Mouse (Mus musculus): ENCODE data around the gene Ccdc174.

- TF ChIP-seq CTCF (IDR thresholded peaks at IDR 0.05) (no peak), POLR2A (IDR thresholded peaks at IDR 0.05; ENCODE audit: insufficient read depth, low read depth, low read length) (no peak)
These were observed 15.0 kb upstream of the Ccdc174 start for GRCm38 (mm10) chr6:91862848-91863247.
